Mouse (Mus musculus): ENCODE data around the gene Sgca. TPM values are rescaled to one million over a fixed set of nuclear protein-coding genes. Genes with fewer than 3 reads are reported as not detected.

Sgca gene
- polyA plus RNA-seq, 1 experiment, result not detected

- TF ChIP-seq POLR2A (IDR thresholded peaks at IDR 0.05; ENCODE audit: borderline replicate concordance, control insufficient read depth, low read depth, low read length) (no peak), CTCF (IDR thresholded peaks at IDR 0.05; ENCODE audit: control insufficient read depth, insufficient read depth, low read length) (no peak)
- Histone ChIP-seq H3K4me1 (ENCODE audit: control insufficient read depth, insufficient read depth, low read length) (peaks cover 6% of the 10 kb centered on the region), H3K4me3 (replicated peaks; ENCODE audit: control insufficient read depth, low read depth, low read length) (peak overlapping the region; percentile 78), H3K27ac (ENCODE audit: control insufficient read depth, insufficient read depth, low read depth, low read length, poor library complexity) (peak overlapping the region; percentile 58)
- WGBS, result 25% methylated on average over 10 of the region's 10 CpGs
Observed at GRCm38 (mm10) chr11:94988780-94989561, 12.8 kb upstream of the Sgca start.

- peaks cover 3% of the 10 kb centered on the region for H3K4me1 ChIP-seq (ENCODE audit: control insufficient read depth, insufficient read depth, low read length)
- no peak overlapping the region for H3K4me3 ChIP-seq (replicated peaks; ENCODE audit: control insufficient read depth, low read depth, low read length)
- H3K27ac ChIP-seq (ENCODE audit: control insufficient read depth, insufficient read depth, low read depth, low read length, poor library complexity), result peak overlapping the region; percentile 49
- 56% methylated on average over 8 of the region's 8 CpGs for WGBS
- no peak for TF ChIP-seq CTCF (IDR thresholded peaks at IDR 0.05; ENCODE audit: control insufficient read depth, insufficient read depth, low read length)
- no peak for TF ChIP-seq POLR2A (IDR thresholded peaks at IDR 0.05; ENCODE audit: borderline replicate concordance, control insufficient read depth, low read depth, low read length)
Observed at GRCm38 (mm10) chr11:94987851-94988250, 11.7 kb upstream of the Sgca start.

GRCm38 (mm10) chr11:94987341-94987740 is 11.2 kb upstream of the Sgca start:
- H3K27ac ChIP-seq (ENCODE audit: control insufficient read depth, insufficient read depth, low read depth, low read length, poor library complexity), result 0 out of 2 replicates have a peak overlapping the region, but pooled peaks have one; percentile 4

GRCm38 (mm10) chr11:94986435-94986834 is 10.3 kb upstream of the Sgca start:
- Histone ChIP-seq H3K4me3 (replicated peaks; ENCODE audit: control insufficient read depth, low read depth, low read length) (no peak overlapping the region), H3K4me1 (ENCODE audit: control insufficient read depth, insufficient read depth, low read length) (peaks cover 3% of the 10 kb centered on the region), H3K27ac (ENCODE audit: control insufficient read depth, insufficient read depth, low read depth, low read length, poor library complexity) (no peak overlapping the region)
- TF ChIP-seq CTCF (IDR thresholded peaks at IDR 0.05; ENCODE audit: control insufficient read depth, insufficient read depth, low read length) (no peak), POLR2A (IDR thresholded peaks at IDR 0.05; ENCODE audit: borderline replicate concordance, control insufficient read depth, low read depth, low read length) (no peak)
- WGBS, result 39% methylated on average over 2 of the region's 2 CpGs

More at GRCm38 (mm10) chr11:94987341-94987740, 11.2 kb upstream of the Sgca start:
- TF ChIP-seq CTCF (IDR thresholded peaks at IDR 0.05; ENCODE audit: control insufficient read depth, insufficient read depth, low read length) (no peak), POLR2A (IDR thresholded peaks at IDR 0.05; ENCODE audit: borderline replicate concordance, control insufficient read depth, low read depth, low read length) (no peak)
- WGBS, result 42% methylated on average over 6 of the region's 6 CpGs
- Histone ChIP-seq H3K4me1 (ENCODE audit: control insufficient read depth, insufficient read depth, low read length) (peaks cover 3% of the 10 kb centered on the region), H3K4me3 (replicated peaks; ENCODE audit: control insufficient read depth, low read depth, low read length) (no peak overlapping the region)

GRCm38 (mm10) chr11:94985822-94986221 is 9.7 kb upstream of the Sgca start:
- no peak overlapping the region for H3K4me3 ChIP-seq (replicated peaks; ENCODE audit: control insufficient read depth, low read depth, low read length)
- WGBS, result 73% methylated on average over 5 of the region's 5 CpGs
- H3K27ac ChIP-seq (ENCODE audit: control insufficient read depth, insufficient read depth, low read depth, low read length, poor library complexity), result no peak overlapping the region
- no peak for TF ChIP-seq CTCF (IDR thresholded peaks at IDR 0.05; ENCODE audit: control insufficient read depth, insufficient read depth, low read length)
- TF ChIP-seq POLR2A (IDR thresholded peaks at IDR 0.05; ENCODE audit: borderline replicate concordance, control insufficient read depth, low read depth, low read length), result no peak
- H3K4me1 ChIP-seq (ENCODE audit: control insufficient read depth, insufficient read depth, low read length), result peaks cover 3% of the 10 kb centered on the region

- H3K4me1 ChIP-seq (ENCODE audit: control insufficient read depth, insufficient read depth, low read length), result peaks cover 3% of the 10 kb centered on the region
- TF ChIP-seq POLR2A (IDR thresholded peaks at IDR 0.05; ENCODE audit: borderline replicate concordance, control insufficient read depth, low read depth, low read length), result no peak
- no peak for TF ChIP-seq CTCF (IDR thresholded peaks at IDR 0.05; ENCODE audit: control insufficient read depth, insufficient read depth, low read length)
Observed at GRCm38 (mm10) chr11:94985140-94985539, 9.0 kb upstream of the Sgca start.

GRCm38 (mm10) chr11:94979462-94980179 is 3.5 kb upstream of the Sgca start:
- TF ChIP-seq CTCF (IDR thresholded peaks at IDR 0.05; ENCODE audit: control insufficient read depth, insufficient read depth, low read length), result no peak
- no peak for TF ChIP-seq POLR2A (IDR thresholded peaks at IDR 0.05; ENCODE audit: borderline replicate concordance, control insufficient read depth, low read depth, low read length)
- Histone ChIP-seq H3K4me3 (replicated peaks; ENCODE audit: control insufficient read depth, low read depth, low read length) (no peak overlapping the region), H3K4me1 (ENCODE audit: control insufficient read depth, insufficient read depth, low read length) (no peaks in the 10 kb centered on the region; the same call in 1 of the 2 replicates), H3K27ac (ENCODE audit: control insufficient read depth, insufficient read depth, low read depth, low read length, poor library complexity) (peak overlapping the region; percentile 28; the same call in 1 of the 2 replicates)
- WGBS, result 68% methylated on average over 11 of the region's 11 CpGs

More at GRCm38 (mm10) chr11:94985140-94985539, 9.0 kb upstream of the Sgca start:
- no peak overlapping the region for H3K27ac ChIP-seq (ENCODE audit: control insufficient read depth, insufficient read depth, low read depth, low read length, poor library complexity)
- WGBS, result 69% methylated on average over 1 of the region's 1 CpGs
- H3K4me3 ChIP-seq (replicated peaks; ENCODE audit: control insufficient read depth, low read depth, low read length), result no peak overlapping the region

- TF ChIP-seq CTCF (IDR thresholded peaks at IDR 0.05; ENCODE audit: control insufficient read depth, insufficient read depth, low read length) (peak; percentile 98), POLR2A (IDR thresholded peaks at IDR 0.05; ENCODE audit: borderline replicate concordance, control insufficient read depth, low read depth, low read length) (peak; percentile 57; the same call in 1 of the 2 replicates)
- Histone ChIP-seq H3K4me3 (replicated peaks; ENCODE audit: control insufficient read depth, low read depth, low read length) (peak overlapping the region; percentile 31), H3K27ac (ENCODE audit: control insufficient read depth, insufficient read depth, low read depth, low read length, poor library complexity) (no peak overlapping the region), H3K4me1 (ENCODE audit: control insufficient read depth, insufficient read depth, low read length) (no peaks in the 10 kb centered on the region)
- WGBS, result under 1% methylated on average over 20 of the region's 20 CpGs
Observed at GRCm38 (mm10) chr11:94978947-94979346, 2.8 kb upstream of the Sgca start.

Data from bone marrow, adult 2 months (tissue).